Mouse (Mus musculus): ENCODE results near the gene 5730522E02Rik.

5730522E02Rik gene

GRCm38 (mm10) chr11:25770991-25771568 lies 439.5 kb downstream of the 5730522E02Rik start:
- DNase-seq: no peak

GRCm38 (mm10) chr11:25767584-25768333 lies 442.8 kb downstream of the 5730522E02Rik start:
- DNase-seq: no peak

GRCm38 (mm10) chr11:25753156-25753899 lies 457.2 kb downstream of the 5730522E02Rik start:
- DNase-seq: no peak

- no peak for DNase-seq
These were observed 458.1 kb downstream of the 5730522E02Rik start for GRCm38 (mm10) chr11:25752418-25752817.

GRCm38 (mm10) chr11:25747098-25747862 lies 463.3 kb downstream of the 5730522E02Rik start:
- no peak for DNase-seq

- DNase-seq: no peak
These were observed 466.9 kb downstream of the 5730522E02Rik start for GRCm38 (mm10) chr11:25743664-25744063.

- peak; percentile 51 for DNase-seq
These were observed 473.3 kb downstream of the 5730522E02Rik start for GRCm38 (mm10) chr11:25737255-25737654.

- DNase-seq: no peak
These were observed 481.1 kb downstream of the 5730522E02Rik start for GRCm38 (mm10) chr11:25729476-25729875.

GRCm38 (mm10) chr11:25715447-25716321 lies 494.9 kb downstream of the 5730522E02Rik start:
- peak; percentile 40 for DNase-seq

GRCm38 (mm10) chr11:25710559-25710958 lies 500.0 kb downstream of the 5730522E02Rik start:
- no peak for DNase-seq

- DNase-seq: no peak
These were observed 500.7 kb downstream of the 5730522E02Rik start for GRCm38 (mm10) chr11:25709892-25710291.

- DNase-seq: no peak
These were observed 506.0 kb downstream of the 5730522E02Rik start for GRCm38 (mm10) chr11:25704332-25705168.

GRCm38 (mm10) chr11:25702791-25703190 lies 507.8 kb downstream of the 5730522E02Rik start:
- DNase-seq: no peak

GRCm38 (mm10) chr11:25697508-25698193 lies 512.9 kb downstream of the 5730522E02Rik start:
- no peak for DNase-seq

GRCm38 (mm10) chr11:25696168-25696567 lies 514.4 kb downstream of the 5730522E02Rik start:
- DNase-seq: no peak

- no peak for DNase-seq
These were observed 525.8 kb downstream of the 5730522E02Rik start for GRCm38 (mm10) chr11:25684731-25685130.

GRCm38 (mm10) chr11:25679856-25680255 lies 530.7 kb downstream of the 5730522E02Rik start:
- DNase-seq: no peak

GRCm38 (mm10) chr11:25674194-25674593 lies 536.4 kb downstream of the 5730522E02Rik start:
- DNase-seq: no peak

- no peak for DNase-seq
These were observed 540.5 kb downstream of the 5730522E02Rik start for GRCm38 (mm10) chr11:25670018-25670417.

GRCm38 (mm10) chr11:25664562-25665104 lies 545.9 kb downstream of the 5730522E02Rik start:
- DNase-seq: no peak
